Mouse (Mus musculus) myocyte (in vitro differentiated cells): Measurements from ENCODE around the gene Rchy1. TPM values are rescaled to one million over a fixed set of nuclear protein-coding genes. Genes with fewer than 3 reads are reported as not detected.
A peak's percentile ranks its signal among the peaks of the same experiment; 100 is the strongest.

ENCODE experiments used
- H3K27me3 ChIP-seq: one replicate; pipeline ENCODE4 v1.6.1; 2011; ENCODE audit not compliant: control insufficient read depth, insufficient read depth, insufficient read length
- H3K36me3 ChIP-seq: one replicate; pipeline ENCODE4 v1.6.1; 2011; ENCODE audit not compliant: control insufficient read depth, insufficient read depth
- H3K4me2 ChIP-seq: one replicate; pipeline ENCODE4 v1.6.1; 2011; ENCODE audit warnings: low read depth, control low read depth
- H3K4me3 ChIP-seq: one replicate; pipeline ENCODE4 v1.5.1; 2011; ENCODE audit warnings: mild to moderate bottlenecking, control low read depth, moderate library complexity
- H3K79me2 ChIP-seq: one replicate; pipeline ENCODE4 v1.6.1; 2011; ENCODE audit not compliant: control insufficient read depth, insufficient read depth
- H3ac ChIP-seq: one replicate; pipeline ENCODE4 v1.6.1; 2011; ENCODE audit not compliant: control insufficient read depth, insufficient read length
- CEBPB ChIP-seq: IDR thresholded peaks from 2 replicates; pipeline ENCODE4 v1.6.1; 2011; ENCODE audit warnings: mild to moderate bottlenecking, moderate library complexity; ENCODE audit not compliant: poor library complexity, insufficient read depth, severe bottlenecking
- E2F4 ChIP-seq: IDR thresholded peaks from one replicate; pipeline ENCODE4 v1.6.1; 2011; ENCODE audit warnings: mild to moderate bottlenecking, control low read depth, moderate library complexity; ENCODE audit not compliant: insufficient read depth
- MAX ChIP-seq: IDR thresholded peaks from one replicate; pipeline ENCODE4 v1.6.1; 2011; ENCODE audit warnings: low read depth, mild to moderate bottlenecking, control low read depth
- MYOD1 ChIP-seq, 3 experiments: IDR thresholded peaks; one replicate each; pipeline ENCODE4 v1.6.1; 2011; ENCODE audit warnings: control low read depth in 2 of 3, low read depth in 2 of 3, mild to moderate bottlenecking in 2 of 3, moderate library complexity in 1 of 3; ENCODE audit not compliant: insufficient read length in 2 of 3, control insufficient read depth in 1 of 3
- MYOG ChIP-seq, 3 experiments: IDR thresholded peaks; one replicate each; pipeline ENCODE4 v1.6.1; 2011; ENCODE audit warnings: control low read depth in 2 of 3, low read depth in 2 of 3, mild to moderate bottlenecking in 2 of 3; ENCODE audit not compliant: insufficient read length in 2 of 3, control insufficient read depth in 1 of 3, insufficient read depth in 1 of 3
- POLR2A ChIP-seq: IDR thresholded peaks from one replicate; pipeline ENCODE4 v1.6.1; 2011; ENCODE audit warnings: low read depth, mild to moderate bottlenecking, control low read depth, moderate library complexity; ENCODE audit not compliant: insufficient read length
- POLR2AphosphoS2 ChIP-seq: IDR thresholded peaks from one replicate; pipeline ENCODE4 v1.6.1; 2011; ENCODE audit warnings: low read depth, control low read depth; ENCODE audit not compliant: insufficient read length
- REST ChIP-seq: IDR thresholded peaks from one replicate; pipeline ENCODE4 v1.6.1; 2011; ENCODE audit warnings: mild to moderate bottlenecking, control low read depth, moderate library complexity; ENCODE audit not compliant: insufficient read depth, insufficient read length
- SRF ChIP-seq: IDR thresholded peaks from one replicate; pipeline ENCODE4 v1.6.1; 2011; ENCODE audit warnings: low read depth; ENCODE audit not compliant: control insufficient read depth, insufficient read length
- TCF12 ChIP-seq: IDR thresholded peaks from one replicate; pipeline ENCODE4 v1.6.1; 2011; ENCODE audit warnings: mild to moderate bottlenecking, control low read depth; ENCODE audit not compliant: poor library complexity, insufficient read depth, severe bottlenecking
- TCF3 ChIP-seq: IDR thresholded peaks from one replicate; pipeline ENCODE4 v1.6.1; 2011; ENCODE audit warnings: low read depth, control low read depth; ENCODE audit not compliant: insufficient read length
- USF1 ChIP-seq: IDR thresholded peaks from one replicate; pipeline ENCODE4 v1.6.1; 2011; ENCODE audit warnings: low read depth, mild to moderate bottlenecking, control low read depth, moderate library complexity
- polyA plus RNA-seq: library from polyadenylated mRNA; unstranded; fragments of >200 nt; fragmentation: generic; extraction: Trizol; gene quantifications from one replicate; pipeline ENCODE4 v1.2.1, GENCODE M21; 2012; ENCODE audit warnings: missing spikeins

The Rchy1 gene
- 29.8 TPM for polyA plus RNA-seq

DNA sequence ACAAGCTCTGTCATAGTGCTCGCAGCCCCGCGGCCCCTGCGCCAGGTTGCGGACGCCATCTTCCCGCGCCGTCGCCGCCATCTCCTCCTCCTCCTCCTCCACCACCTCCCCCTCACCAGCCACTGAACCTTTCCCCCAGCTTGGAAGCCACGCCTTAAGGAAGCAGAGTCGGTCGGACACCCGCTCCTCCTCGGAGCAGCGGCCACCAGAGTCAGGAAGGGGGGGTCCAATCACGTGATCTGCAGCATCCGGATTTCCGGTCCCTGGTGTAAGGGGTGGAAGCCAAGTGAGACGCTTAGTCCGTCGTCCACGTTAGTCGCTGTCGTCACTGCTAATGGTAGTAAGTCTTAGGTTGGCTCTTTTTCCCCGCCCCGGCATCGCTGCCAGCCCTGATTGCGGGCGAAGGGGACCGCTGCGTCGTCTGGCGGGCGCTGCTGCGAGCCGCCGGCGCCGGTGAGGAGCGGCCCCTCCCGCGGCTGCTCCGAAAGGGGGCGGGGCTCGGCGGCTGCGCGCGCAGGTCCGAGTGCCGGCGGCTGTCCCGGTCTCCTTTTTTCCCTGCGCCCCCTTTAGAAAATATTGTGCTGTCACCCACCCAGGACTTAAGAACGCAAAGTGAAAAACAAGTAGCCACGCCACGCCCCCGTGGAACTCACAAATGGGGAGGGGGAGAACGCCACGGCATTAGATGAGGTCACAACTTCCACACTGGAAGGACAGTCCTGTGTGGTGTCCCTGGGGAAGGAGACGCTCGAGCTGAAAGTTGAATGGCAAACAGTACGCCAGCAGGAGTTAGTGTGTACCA lies at the start of gene Rchy1:
Gene Rchy1 (minus strand): TSS at position 430 of the 802 bp plus-strand sequence.
- peak; percentile 96 for TF ChIP-seq USF1
- no peak for TF ChIP-seq TCF12
- peak in 1 of 3 experiments; percentile 1 for TF ChIP-seq MYOG (IDR thresholded peaks at IDR 0.05; ENCODE audit: control insufficient read depth in 1 of 3, insufficient read depth in 1 of 3, insufficient read length in 2 of 3, low read depth in 2 of 3)
- peak; percentile 76 for TF ChIP-seq POLR2A
- H3K4me2 ChIP-seq: peak within 1 kb of the TSS; percentile 88
- H3K79me2 ChIP-seq: peaks cover 36% of the 10 kb centered on the region
- H3K36me3 ChIP-seq: peaks cover 1% of the 10 kb centered on the region
- H3K4me3 ChIP-seq: peak within 1 kb of the TSS; percentile 81
- H3ac ChIP-seq: peak within 1 kb of the TSS; percentile 59
- H3K27me3 ChIP-seq: no peaks in the 10 kb centered on the region

DNA sequence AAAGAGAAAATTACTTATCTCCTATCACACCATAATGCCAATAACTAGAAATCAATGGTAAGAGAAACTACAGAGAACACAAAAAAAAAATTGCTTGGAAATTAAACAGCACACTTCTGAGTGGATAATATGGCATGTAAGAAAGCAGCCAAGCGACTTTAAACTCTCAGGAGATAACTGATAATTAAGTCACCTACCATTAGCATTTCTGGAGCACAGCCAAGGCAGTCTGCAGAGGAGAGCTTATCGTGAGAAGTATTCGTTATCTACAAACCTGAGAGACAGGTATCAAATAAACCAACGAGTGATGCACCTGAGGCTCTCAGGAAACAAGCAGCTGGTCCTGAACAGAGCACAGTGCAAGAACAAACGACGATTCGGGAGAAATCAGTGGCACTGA lies 48.9 kb upstream of the Rchy1 start:
- Histone ChIP-seq H3ac (no peak overlapping the region), H3K79me2 (no peaks in the 10 kb centered on the region), H3K27me3 (no peaks in the 10 kb centered on the region), H3K36me3 (no peaks in the 10 kb centered on the region), H3K4me3 (no peak overlapping the region), H3K4me2 (no peak overlapping the region)
- TF ChIP-seq REST (no peak), MAX (no peak), MYOD1 (IDR thresholded peaks at IDR 0.05; ENCODE audit: control insufficient read depth in 1 of 3, insufficient read length in 2 of 3, low read depth in 2 of 3) (no peak), MYOG (IDR thresholded peaks at IDR 0.05; ENCODE audit: control insufficient read depth in 1 of 3, insufficient read depth in 1 of 3, insufficient read length in 2 of 3, low read depth in 2 of 3) (no peak), TCF12 (no peak), POLR2A (no peak), CEBPB (no peak), TCF3 (no peak)

DNA sequence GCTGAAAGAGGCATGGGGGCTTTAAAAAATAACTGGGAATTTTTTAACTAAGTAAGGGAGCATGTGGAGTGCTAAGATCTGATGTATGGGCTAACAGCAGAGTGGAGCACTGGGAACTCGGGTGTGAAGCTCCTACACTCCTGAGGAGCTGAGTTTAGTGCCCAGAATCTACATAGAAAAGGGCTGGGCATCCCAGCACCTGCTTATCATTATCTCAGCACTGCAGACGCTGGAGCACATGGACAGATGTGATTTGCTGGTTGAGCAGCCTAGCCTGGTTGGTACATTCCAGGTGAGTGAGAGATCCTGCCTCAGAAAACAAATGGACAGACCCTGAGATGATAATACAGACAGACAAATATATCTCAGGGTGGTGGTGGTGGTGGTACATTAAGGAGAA lies 47.0 kb upstream of the Rchy1 start:
- TF ChIP-seq E2F4 (no peak), MYOD1 (IDR thresholded peaks at IDR 0.05; ENCODE audit: control insufficient read depth in 1 of 3, insufficient read length in 2 of 3, low read depth in 2 of 3) (no peak), MYOG (IDR thresholded peaks at IDR 0.05; ENCODE audit: control insufficient read depth in 1 of 3, insufficient read depth in 1 of 3, insufficient read length in 2 of 3, low read depth in 2 of 3) (no peak), MAX (no peak), POLR2AphosphoS2 (no peak), TCF12 (no peak), SRF (no peak), REST (no peak), TCF3 (no peak), CEBPB (no peak)
- Histone ChIP-seq H3K27me3 (no peaks in the 10 kb centered on the region), H3ac (no peak overlapping the region)

DNA sequence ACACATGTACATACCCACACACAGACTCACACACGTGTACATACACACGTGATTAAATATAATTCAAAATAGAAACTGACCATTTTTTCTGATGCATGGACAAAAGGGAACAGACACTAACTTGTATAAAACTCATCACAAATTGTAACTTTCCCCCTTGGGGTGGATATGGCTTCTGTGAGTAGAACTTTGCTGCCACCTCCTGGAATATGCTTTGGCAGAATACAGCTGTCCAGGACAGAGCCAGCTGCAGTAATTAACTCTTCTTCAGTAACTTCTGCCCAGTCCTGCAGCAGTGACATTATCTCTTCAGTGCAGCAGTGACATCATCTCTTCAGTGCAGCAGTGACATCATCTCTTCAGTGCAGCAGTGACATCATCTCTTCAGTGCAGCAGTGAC lies 40.1 kb upstream of the Rchy1 start:
- Histone ChIP-seq H3K4me3 (no peak overlapping the region), H3ac (no peak overlapping the region), H3K36me3 (no peaks in the 10 kb centered on the region), H3K79me2 (no peaks in the 10 kb centered on the region), H3K4me2 (no peak overlapping the region), H3K27me3 (no peaks in the 10 kb centered on the region)
- no peak for TF ChIP-seq POLR2A

More for the DNA sequence above, 47.0 kb upstream of the Rchy1 start:
- no peak overlapping the region for H3K4me3 ChIP-seq
- H3K4me2 ChIP-seq: no peak overlapping the region
- no peaks in the 10 kb centered on the region for H3K36me3 ChIP-seq
- no peaks in the 10 kb centered on the region for H3K79me2 ChIP-seq

DNA sequence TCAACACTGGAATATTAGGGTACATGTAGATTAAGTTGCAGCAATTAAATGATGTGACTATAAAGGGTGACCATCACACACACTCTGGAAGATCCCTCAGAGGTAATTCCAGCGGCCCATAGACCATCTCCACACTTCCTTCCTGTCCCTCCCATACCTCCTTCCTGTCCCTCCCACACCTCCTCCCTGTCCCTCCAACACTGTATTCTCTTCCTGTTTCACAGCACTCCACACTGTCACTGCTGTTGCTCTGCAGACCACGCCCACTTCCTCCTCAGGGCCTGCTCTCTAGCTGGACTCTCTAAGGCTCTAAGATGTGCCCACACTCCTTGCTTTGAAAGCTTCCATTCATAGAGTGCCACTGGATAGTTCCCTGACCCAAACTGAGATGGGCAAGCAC lies 37.9 kb upstream of the Rchy1 start:
- TF ChIP-seq MYOD1 (IDR thresholded peaks at IDR 0.05; ENCODE audit: control insufficient read depth in 1 of 3, insufficient read length in 2 of 3, low read depth in 2 of 3): no peak
- TF ChIP-seq POLR2AphosphoS2: no peak
- no peak for TF ChIP-seq TCF3
- TF ChIP-seq REST: no peak
- TF ChIP-seq MAX: no peak
- TF ChIP-seq POLR2A: no peak
- TF ChIP-seq SRF: no peak
- no peak for TF ChIP-seq CEBPB
- no peak for TF ChIP-seq USF1
- TF ChIP-seq MYOG (IDR thresholded peaks at IDR 0.05; ENCODE audit: control insufficient read depth in 1 of 3, insufficient read depth in 1 of 3, insufficient read length in 2 of 3, low read depth in 2 of 3): no peak
- TF ChIP-seq TCF12: no peak
- no peak for TF ChIP-seq E2F4
- Histone ChIP-seq H3K27me3 (no peaks in the 10 kb centered on the region), H3K79me2 (no peaks in the 10 kb centered on the region), H3K4me2 (no peak overlapping the region), H3K36me3 (no peaks in the 10 kb centered on the region), H3ac (no peak overlapping the region), H3K4me3 (no peak overlapping the region)
